Mouse (Mus musculus) left cerebral cortex, postnatal 4 days (tissue): Measurements from ENCODE around the gene Agbl2. TPM values are rescaled to one million over a fixed set of nuclear protein-coding genes. Genes with fewer than 3 reads are reported as not detected.
A peak's percentile ranks its signal among the peaks of the same experiment; 100 is the strongest.

Source experiments
- DNase-seq: peaks from one replicate; pipeline ENCODE4 v3.0.0-alpha.2; 2022
- intact Hi-C: fragments of 180-260 bp; cut with DNase I; formaldehyde crosslinking; loops from one replicate; pipeline ENCODE4 v1.15.1; 2025
- total RNA-seq, 2 experiments: library from RNA; stranded (reverse); gene quantifications; 2 replicates each; pipeline ENCODE4 v1.2.3; 2021

The Agbl2 gene
- total RNA-seq, 2 experiments from 2014 or later: 0.36 to 0.66 TPM

DNA sequence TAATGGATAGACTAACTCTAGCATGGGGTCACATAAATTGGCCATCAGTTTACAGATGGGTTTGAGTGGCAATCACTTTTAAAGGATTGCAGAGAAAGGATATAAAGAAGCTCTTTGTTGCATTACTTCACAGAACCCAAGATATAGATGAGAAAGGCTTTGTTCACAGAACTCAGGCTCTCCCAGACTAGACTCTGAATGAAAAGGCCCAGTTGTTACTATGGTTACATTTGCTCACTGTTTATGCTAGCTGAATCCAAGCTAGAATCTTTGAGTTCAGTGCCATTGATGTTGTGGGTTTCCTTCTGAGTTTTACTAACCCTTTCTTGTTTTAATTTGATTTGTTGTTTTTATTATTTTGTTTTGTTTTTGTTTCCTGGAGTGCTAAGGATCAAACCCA is 81.7 kb downstream of the Agbl2 start:
- intact Hi-C loops: loop anchor here (10.0 kb wide), 1 partner anchor 151 kb away; no protein-coding TSS in a partner anchor

DNA sequence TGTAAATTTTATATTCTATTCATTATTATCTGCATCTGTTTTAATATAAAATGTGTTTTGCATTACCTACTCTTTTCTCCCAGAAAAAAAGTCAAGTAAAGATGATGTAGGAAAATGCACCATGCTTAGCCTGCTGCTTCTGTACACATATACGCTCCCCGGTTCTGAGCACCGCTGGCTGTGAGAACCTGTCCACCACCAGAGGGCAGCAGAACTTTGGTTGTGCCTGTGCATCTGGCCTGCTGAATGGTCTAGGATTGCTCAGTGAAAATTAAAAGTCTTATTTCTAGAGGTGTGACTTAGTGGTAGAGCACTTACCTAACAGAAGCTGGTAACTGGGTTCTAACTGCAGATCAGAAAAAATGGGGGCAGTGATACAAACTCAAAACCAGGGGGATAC is 84.0 kb downstream of the Agbl2 start:
- peak; percentile 86 for DNase-seq
- intact Hi-C loops: loop anchor here (5.0 to 10.0 kb wide), 2 partner anchors 148 to 191 kb away; no protein-coding TSS in a partner anchor

More for the DNA sequence above, 81.7 kb downstream of the Agbl2 start:
- DNase-seq: no peak

DNA sequence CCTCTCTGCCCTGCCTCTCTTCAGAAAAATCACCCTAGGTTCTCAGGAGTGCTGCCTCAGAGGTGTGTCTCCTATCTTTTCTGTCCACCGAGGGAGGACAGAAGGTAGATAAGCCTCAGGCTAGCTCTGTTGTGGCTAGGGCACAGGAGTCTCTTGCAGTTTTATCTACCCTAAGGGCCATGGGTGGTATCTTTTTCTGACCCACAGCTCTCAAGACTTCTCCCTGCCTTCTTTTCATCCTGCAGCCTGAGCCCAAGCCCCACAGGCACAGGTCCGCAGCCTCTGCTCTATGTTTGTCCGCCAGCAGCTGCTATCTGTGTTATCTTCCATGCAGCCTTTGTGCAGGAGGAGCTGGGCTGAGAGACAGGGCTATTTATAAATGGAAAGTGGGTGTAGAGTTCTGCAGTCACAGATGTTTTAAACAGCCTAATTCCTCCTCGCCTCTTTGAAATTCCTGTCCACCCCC is 87.6 kb downstream of the Agbl2 start:
- intact Hi-C loops: no loop called here
- DNase-seq: no peak

DNA sequence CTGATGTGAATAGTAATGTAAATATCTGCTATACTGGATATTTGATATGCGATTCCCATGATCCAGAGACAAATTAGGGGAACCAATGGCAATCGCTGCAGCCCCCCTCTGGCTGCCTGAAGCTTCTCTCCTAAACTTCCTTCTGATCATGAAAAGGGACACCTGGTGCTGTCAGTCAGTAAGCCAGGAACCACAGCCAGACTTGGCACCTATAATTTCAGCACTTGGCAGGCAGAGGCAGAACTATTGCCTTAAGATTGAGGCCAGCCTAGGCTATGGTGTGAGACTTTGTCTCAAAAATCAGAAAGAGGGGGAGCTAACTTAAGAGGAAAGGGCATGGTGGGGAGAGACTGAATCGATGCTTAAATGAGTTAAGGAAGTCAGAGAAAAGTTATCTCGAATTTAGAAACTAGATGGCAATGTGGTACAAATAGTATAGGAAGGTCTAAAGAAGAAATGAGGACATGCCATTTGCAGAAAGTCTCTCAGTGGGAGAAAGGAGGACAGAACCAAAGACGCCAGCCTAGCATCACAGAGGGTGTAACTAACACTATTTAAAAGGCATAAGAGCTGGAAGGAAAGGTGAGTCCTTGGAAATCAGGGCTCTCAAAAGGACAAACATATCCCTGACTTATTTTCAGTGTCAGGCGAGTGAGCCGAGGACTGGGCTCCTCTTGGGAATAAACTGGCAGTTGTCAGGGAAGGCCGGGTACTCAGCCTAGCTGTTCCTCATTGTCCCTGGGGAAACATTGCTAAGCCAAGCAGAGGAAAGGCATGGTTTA is 88.8 kb downstream of the Agbl2 start:
- intact Hi-C loops: no loop called here
- DNase-seq: no peak

DNA sequence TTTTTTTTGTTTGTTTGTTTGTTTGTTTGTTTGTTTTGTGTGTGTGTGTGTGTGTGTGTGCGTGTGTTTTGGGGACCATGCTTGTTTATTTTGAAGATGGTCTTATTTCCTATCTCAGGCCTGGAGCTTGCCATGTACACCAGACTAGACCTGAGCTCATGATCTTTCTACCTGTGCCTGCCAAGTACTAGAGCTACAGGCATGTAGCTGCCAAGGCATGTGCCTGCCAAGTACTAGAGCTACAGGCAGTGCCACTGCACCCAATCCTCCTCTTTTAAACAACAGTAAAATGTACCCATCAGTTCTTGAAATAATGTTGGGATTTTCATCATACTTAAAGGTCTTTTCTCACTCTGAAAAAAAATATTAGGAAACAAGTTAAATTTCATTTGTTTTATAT is 91.5 kb downstream of the Agbl2 start:
- intact Hi-C loops: no loop called here
- DNase-seq: no peak

DNA sequence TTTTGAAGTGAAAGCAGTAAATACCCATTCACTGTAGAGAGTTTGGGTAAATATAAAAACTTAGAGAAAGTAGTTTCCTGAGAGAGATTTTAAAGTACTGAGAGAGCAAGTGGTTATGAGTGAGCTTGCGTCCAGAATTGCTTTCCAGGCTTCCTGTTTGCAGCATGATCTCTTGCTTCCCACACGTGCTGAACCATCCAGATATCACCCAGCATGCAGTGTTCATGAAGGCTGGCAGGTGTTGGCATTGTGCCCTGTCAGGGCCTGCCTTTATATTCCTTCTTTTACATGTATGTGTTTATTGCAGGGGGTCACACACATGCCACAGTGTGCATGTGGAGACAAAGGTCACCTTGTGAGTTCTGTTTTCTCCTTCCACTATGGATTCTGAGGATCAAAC is 92.7 kb downstream of the Agbl2 start:
- no peak for DNase-seq
- intact Hi-C loops: no loop called here

DNA sequence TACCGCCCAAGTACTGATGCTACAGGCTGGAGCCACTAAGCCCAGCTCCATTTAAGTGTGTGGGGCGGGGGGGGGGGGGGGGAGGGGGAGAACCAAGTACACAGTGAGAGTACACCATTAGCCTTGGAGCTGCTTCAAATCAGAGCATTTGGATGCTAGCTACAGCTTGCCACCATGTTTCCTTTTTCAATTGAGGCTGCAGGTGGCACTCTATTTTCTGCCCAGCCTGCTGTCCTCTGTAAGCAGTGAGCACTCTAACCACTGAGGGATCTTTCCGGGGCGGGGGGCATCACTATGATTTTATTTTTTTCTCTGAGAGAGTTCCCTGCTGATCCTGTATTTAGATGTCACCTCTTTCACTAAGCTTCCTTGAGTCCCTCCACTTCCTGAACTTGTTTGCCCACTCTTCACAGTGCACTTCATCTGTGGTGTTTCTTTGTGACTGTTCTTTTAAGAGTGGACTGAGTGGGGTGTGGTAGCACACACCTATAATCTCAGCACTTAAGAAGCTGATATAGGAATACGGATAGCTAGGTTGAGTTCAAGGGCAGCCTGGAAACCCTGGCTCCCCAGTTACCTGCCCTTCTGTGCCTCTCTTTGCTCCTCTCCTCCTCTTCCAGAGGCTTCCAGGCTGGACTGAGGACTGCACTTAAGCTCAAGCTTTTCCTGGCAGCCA is 95.2 kb downstream of the Agbl2 start:
- no peak for DNase-seq
- intact Hi-C loops: no loop called here

DNA sequence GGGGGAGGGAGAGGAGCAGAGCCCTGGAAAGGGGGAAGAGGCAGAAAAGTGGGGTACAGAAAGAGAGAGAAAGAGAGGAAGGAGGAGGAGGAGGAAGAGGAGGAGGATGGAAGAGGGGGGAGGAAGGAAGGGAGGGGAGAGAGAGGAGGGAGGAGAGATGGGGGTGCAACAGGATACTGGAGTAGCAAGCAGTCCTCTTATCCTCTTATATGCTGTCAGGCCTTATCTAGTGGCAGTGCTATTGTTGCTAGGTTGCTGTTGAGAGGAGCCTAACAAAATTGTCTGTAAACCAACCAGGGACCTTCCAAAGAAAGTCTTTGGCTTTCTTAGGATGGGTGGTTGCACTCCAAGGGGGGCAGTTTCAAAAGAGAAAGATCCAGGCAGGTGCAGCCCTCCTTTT is 96.9 kb downstream of the Agbl2 start:
- intact Hi-C loops: no loop called here

DNA sequence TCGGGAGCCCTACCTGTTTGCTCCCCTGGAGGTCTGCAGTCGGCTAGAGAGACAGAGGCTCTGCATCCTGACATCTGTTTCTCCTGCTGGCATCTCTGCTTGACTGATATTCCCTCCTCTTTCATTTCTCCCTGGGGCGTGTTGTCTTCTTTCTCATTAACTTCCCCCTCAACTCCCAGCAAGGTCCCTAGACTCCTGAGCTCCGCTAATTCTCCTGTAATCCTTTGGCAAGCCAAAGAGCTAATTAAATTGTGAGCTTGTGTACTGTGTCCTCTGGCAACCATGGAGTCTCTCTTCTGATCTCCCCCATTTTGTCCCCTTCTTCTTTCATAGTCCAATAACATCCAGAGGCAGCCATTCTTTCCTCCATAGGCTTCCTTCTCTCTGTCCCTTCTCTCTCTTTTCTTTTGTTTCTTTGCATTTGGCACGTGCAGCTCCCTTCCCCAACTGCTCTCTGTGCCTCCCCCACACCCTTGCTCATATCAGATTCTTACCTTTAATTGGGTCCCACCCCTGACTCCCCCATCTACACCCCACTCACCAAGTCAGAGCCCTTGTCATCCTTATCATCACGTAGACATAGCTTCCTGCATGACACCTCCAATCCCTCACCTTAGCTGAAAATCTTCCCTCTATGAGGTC is 97.7 kb downstream of the Agbl2 start:
- DNase-seq: no peak
- intact Hi-C loops: no loop called here

More for the DNA sequence above, 96.9 kb downstream of the Agbl2 start:
- no peak for DNase-seq

DNA sequence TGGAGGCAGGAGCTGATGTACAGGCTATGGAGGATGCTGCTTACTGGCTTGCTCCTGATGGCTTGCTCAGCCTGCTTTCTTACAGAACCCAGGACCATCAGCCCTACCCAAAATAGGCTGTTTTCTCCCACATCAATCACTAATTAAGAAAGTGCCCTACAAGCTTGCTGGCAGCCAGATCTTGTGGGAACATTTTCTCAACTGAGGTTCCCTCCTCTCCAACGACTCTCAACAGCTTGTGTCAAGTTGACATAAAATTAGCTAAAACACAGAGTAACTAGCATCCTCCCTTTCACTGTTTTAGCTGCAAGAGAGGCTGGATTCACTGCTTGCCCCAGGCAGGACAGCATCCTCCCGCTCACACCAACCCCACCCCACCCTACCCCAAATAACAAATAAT is 99.3 kb downstream of the Agbl2 start:
- no peak for DNase-seq
- intact Hi-C loops: no loop called here

Other genes starting within 250 kb of the Agbl2 start
- gene Ptprj, start 202.1 kb upstream of the Agbl2 start, total RNA-seq: 10 to 100 TPM; 50.8 to 51.2 TPM
- gene Nup160, start 105.5 kb upstream of the Agbl2 start, total RNA-seq: 10 to 100 TPM; 26.6 to 29.0 TPM
- gene Fnbp4, start 37.4 kb upstream of the Agbl2 start, total RNA-seq: 100 to 1,000 TPM; 103 to 116 TPM
- 100 to 1,000 TPM; 141 to 148 TPM for gene Mtch2, start 64.4 kb downstream of the Agbl2 start, total RNA-seq
- 100 to 1,000 TPM; 143 TPM for gene C1qtnf4, start 103.1 kb downstream of the Agbl2 start, total RNA-seq
- 10 to 100 TPM; 37.5 to 43.6 TPM for gene Kbtbd4, start 122.0 kb downstream of the Agbl2 start, total RNA-seq
- gene Ndufs3, start 122.1 kb downstream of the Agbl2 start, total RNA-seq: 100 to 1,000 TPM; 158 to 162 TPM
- 100 to 1,000 TPM; 133 to 142 TPM for gene Celf1, start 157.7 kb downstream of the Agbl2 start, total RNA-seq